Mouse (Mus musculus): ENCODE data around the gene Lfng.

Lfng gene

GRCm38 (mm10) chr5:140641254-140641928 is 34.3 kb downstream of the Lfng start:
- no peak for DNase-seq (ENCODE audit: low read depth)

GRCm38 (mm10) chr5:140642076-140642475 is 35.0 kb downstream of the Lfng start:
- DNase-seq (ENCODE audit: low read depth), result no peak

- DNase-seq (ENCODE audit: low read depth), result no peak
These were observed 37.1 kb downstream of the Lfng start for GRCm38 (mm10) chr5:140644263-140644662.

GRCm38 (mm10) chr5:140644702-140645201 is 37.6 kb downstream of the Lfng start:
- peak; percentile 82 for DNase-seq (ENCODE audit: low read depth)

- DNase-seq (ENCODE audit: low read depth), result no peak
These were observed 38.3 kb downstream of the Lfng start for GRCm38 (mm10) chr5:140645454-140645853.

- DNase-seq (ENCODE audit: low read depth), result no peak
These were observed 39.1 kb downstream of the Lfng start for GRCm38 (mm10) chr5:140646171-140646570.

- no peak for DNase-seq (ENCODE audit: low read depth)
These were observed 40.1 kb downstream of the Lfng start for GRCm38 (mm10) chr5:140647031-140647760.

- DNase-seq (ENCODE audit: low read depth), result no peak
These were observed 40.9 kb downstream of the Lfng start for GRCm38 (mm10) chr5:140647821-140648518.

- no peak for DNase-seq (ENCODE audit: low read depth)
These were observed 41.5 kb downstream of the Lfng start, which contains the start of gene Ttyh3 for GRCm38 (mm10) chr5:140648519-140649100. Gene Ttyh3, minus strand, starts transcription at chr5:140649031.

GRCm38 (mm10) chr5:140649101-140649667 is 42.1 kb downstream of the Lfng start:
- peak; percentile 93 for DNase-seq (ENCODE audit: low read depth)

GRCm38 (mm10) chr5:140649881-140650414 is 42.8 kb downstream of the Lfng start:
- no peak for DNase-seq (ENCODE audit: low read depth)

GRCm38 (mm10) chr5:140651231-140651630 is 44.1 kb downstream of the Lfng start:
- DNase-seq (ENCODE audit: low read depth), result no peak

- no peak for DNase-seq (ENCODE audit: low read depth)
These were observed 45.5 kb downstream of the Lfng start for GRCm38 (mm10) chr5:140652587-140652986.

- no peak for DNase-seq (ENCODE audit: low read depth)
These were observed 47.2 kb downstream of the Lfng start for GRCm38 (mm10) chr5:140654096-140654845.

GRCm38 (mm10) chr5:140659607-140660272 is 52.6 kb downstream of the Lfng start:
- no peak for DNase-seq (ENCODE audit: low read depth)

- no peak for DNase-seq (ENCODE audit: low read depth)
These were observed 53.3 kb downstream of the Lfng start for GRCm38 (mm10) chr5:140660398-140660797.

- no peak for DNase-seq (ENCODE audit: low read depth)
These were observed 54.3 kb downstream of the Lfng start for GRCm38 (mm10) chr5:140661427-140661826.

GRCm38 (mm10) chr5:140661875-140662643 is 54.9 kb downstream of the Lfng start:
- no peak for DNase-seq (ENCODE audit: low read depth)

GRCm38 (mm10) chr5:140662741-140663592 is 55.8 kb downstream of the Lfng start:
- DNase-seq (ENCODE audit: low read depth), result no peak

All from c-Kit-positive CD71-positive TER-119-negative erythroid progenitor cells, embryonic 14.5 days (primary cell).